Mouse (Mus musculus): ENCODE data around the gene Tyrobp. TPM values are rescaled to one million over a fixed set of nuclear protein-coding genes. Genes with fewer than 3 reads are reported as not detected.

Tyrobp gene
- polyA plus RNA-seq, 1 experiment from 2014 or later: 51.1 TPM

GRCm38 (mm10) chr7:30453327-30453726 is 39.8 kb downstream of the Tyrobp start:
- no peak overlapping the region for H3K9ac ChIP-seq
- no peak overlapping the region for H3K27ac ChIP-seq
- no peaks in the 10 kb centered on the region for H3K36me3 ChIP-seq
- H3K27me3 ChIP-seq (replicated peaks): peaks cover 84% of the 10 kb centered on the region
- WGBS (ENCODE audit: insufficient replicate concordance): 18% methylated on average over 25 of the region's 25 CpGs
- no peaks in the 10 kb centered on the region for H3K9me3 ChIP-seq (replicated peaks)
- H3K4me1 ChIP-seq: peaks cover 6% of the 10 kb centered on the region
- ATAC-seq: no peak
- 0 out of 2 replicates have a peak overlapping the region, but pooled peaks have one; percentile 8 for H3K4me3 ChIP-seq
- H3K4me2 ChIP-seq: peak overlapping the region; percentile 49

GRCm38 (mm10) chr7:30453766-30454165 is 40.2 kb downstream of the Tyrobp start:
- no peaks in the 10 kb centered on the region for H3K36me3 ChIP-seq
- no peak overlapping the region for H3K9ac ChIP-seq
- peaks cover 88% of the 10 kb centered on the region for H3K27me3 ChIP-seq (replicated peaks)
- peak overlapping the region; percentile 8; the same call in 1 of the 2 replicates for H3K4me3 ChIP-seq
- peak overlapping the region; percentile 49 for H3K4me2 ChIP-seq
- no peak overlapping the region for H3K27ac ChIP-seq
- 2% methylated on average over 25 of the region's 25 CpGs for WGBS (ENCODE audit: insufficient replicate concordance)
- ATAC-seq: peak; percentile 52; the same call in 1 of the 2 replicates
- peaks cover 6% of the 10 kb centered on the region for H3K4me1 ChIP-seq
- H3K9me3 ChIP-seq (replicated peaks): no peaks in the 10 kb centered on the region

GRCm38 (mm10) chr7:30454259-30454658 is 40.7 kb downstream of the Tyrobp start:
- H3K9me3 ChIP-seq (replicated peaks): no peaks in the 10 kb centered on the region
- 13% methylated on average over 6 of the region's 6 CpGs for WGBS (ENCODE audit: insufficient replicate concordance)
- H3K36me3 ChIP-seq: no peaks in the 10 kb centered on the region
- H3K4me2 ChIP-seq: peak overlapping the region; percentile 49
- H3K4me3 ChIP-seq: no peak overlapping the region
- ATAC-seq: no peak
- no peak overlapping the region for H3K9ac ChIP-seq
- H3K27me3 ChIP-seq (replicated peaks): peaks cover 93% of the 10 kb centered on the region
- H3K4me1 ChIP-seq: peaks cover 6% of the 10 kb centered on the region
- no peak overlapping the region for H3K27ac ChIP-seq

- 5% methylated on average over 9 of the region's 9 CpGs for WGBS (ENCODE audit: insufficient replicate concordance)
- no peaks in the 10 kb centered on the region for H3K36me3 ChIP-seq
- no peak overlapping the region for H3K4me3 ChIP-seq
- H3K27ac ChIP-seq: no peak overlapping the region
- no peak for ATAC-seq
- H3K4me1 ChIP-seq: peaks cover 6% of the 10 kb centered on the region
- H3K4me2 ChIP-seq: peak overlapping the region; percentile 4; the same call in 1 of the 2 replicates
- peaks cover 97% of the 10 kb centered on the region for H3K27me3 ChIP-seq (replicated peaks)
- H3K9me3 ChIP-seq (replicated peaks): no peaks in the 10 kb centered on the region
- H3K9ac ChIP-seq: no peak overlapping the region
Observed at GRCm38 (mm10) chr7:30456487-30456886, 42.9 kb downstream of the Tyrobp start.

GRCm38 (mm10) chr7:30456911-30457628 is 43.5 kb downstream of the Tyrobp start:
- WGBS (ENCODE audit: insufficient replicate concordance): 3% methylated on average over 31 of the region's 31 CpGs
- Histone ChIP-seq H3K27ac (no peak overlapping the region), H3K4me1 (peaks cover 6% of the 10 kb centered on the region), H3K4me3 (no peak overlapping the region), H3K9me3 (replicated peaks) (no peaks in the 10 kb centered on the region), H3K9ac (no peak overlapping the region), H3K27me3 (replicated peaks) (peaks cover 98% of the 10 kb centered on the region), H3K36me3 (no peaks in the 10 kb centered on the region), H3K4me2 (peak overlapping the region; percentile 4; the same call in 1 of the 2 replicates)
- no peak for ATAC-seq

- 3% methylated on average over 16 of the region's 16 CpGs for WGBS (ENCODE audit: insufficient replicate concordance)
- ATAC-seq: no peak
- H3K9me3 ChIP-seq (replicated peaks): no peaks in the 10 kb centered on the region
- no peak within 1 kb of the TSS for H3K4me3 ChIP-seq
- H3K27ac ChIP-seq: no peak within 1 kb of the TSS
- no peaks in the 10 kb centered on the region for H3K36me3 ChIP-seq
- peaks cover 6% of the 10 kb centered on the region for H3K4me1 ChIP-seq
- H3K4me2 ChIP-seq: peak within 1 kb of the TSS; percentile 4; the same call in 1 of the 2 replicates
- H3K9ac ChIP-seq: no peak within 1 kb of the TSS
- H3K27me3 ChIP-seq (replicated peaks): peaks cover 99% of the 10 kb centered on the region
Observed at GRCm38 (mm10) chr7:30457629-30458330, 44.2 kb downstream of the Tyrobp start, which contains the start of the genes Kirrel2 and Nphs1. TSS of gene Kirrel2 (minus strand) at chr7:30457690. TSS of gene Nphs1 (plus strand) at chr7:30458315.

GRCm38 (mm10) chr7:30459484-30459883 is 45.9 kb downstream of the Tyrobp start:
- Histone ChIP-seq H3K36me3 (no peaks in the 10 kb centered on the region), H3K4me1 (no peaks in the 10 kb centered on the region), H3K4me2 (no peak overlapping the region), H3K27ac (no peak overlapping the region), H3K9ac (no peak overlapping the region), H3K4me3 (no peak overlapping the region), H3K27me3 (replicated peaks) (peaks cover 99% of the 10 kb centered on the region), H3K9me3 (replicated peaks) (no peaks in the 10 kb centered on the region)
- 49% methylated on average over 6 of the region's 6 CpGs for WGBS (ENCODE audit: insufficient replicate concordance)
- no peak for ATAC-seq

GRCm38 (mm10) chr7:30463568-30463967 is 50.0 kb downstream of the Tyrobp start:
- no peaks in the 10 kb centered on the region for H3K9me3 ChIP-seq (replicated peaks)
- H3K9ac ChIP-seq: no peak overlapping the region
- H3K36me3 ChIP-seq: no peaks in the 10 kb centered on the region
- 23% methylated on average over 7 of the region's 7 CpGs for WGBS (ENCODE audit: insufficient replicate concordance)
- H3K4me3 ChIP-seq: no peak overlapping the region
- peaks cover 100% of the 10 kb centered on the region for H3K27me3 ChIP-seq (replicated peaks)
- no peaks in the 10 kb centered on the region for H3K4me1 ChIP-seq
- H3K4me2 ChIP-seq: no peak overlapping the region
- ATAC-seq: no peak
- H3K27ac ChIP-seq: no peak overlapping the region

- Histone ChIP-seq H3K4me2 (no peak overlapping the region), H3K9me3 (replicated peaks) (no peaks in the 10 kb centered on the region), H3K4me3 (no peak overlapping the region), H3K4me1 (no peaks in the 10 kb centered on the region), H3K27me3 (replicated peaks) (peaks cover 97% of the 10 kb centered on the region), H3K27ac (no peak overlapping the region), H3K9ac (no peak overlapping the region), H3K36me3 (no peaks in the 10 kb centered on the region)
- 18% methylated on average over 4 of the region's 4 CpGs for WGBS (ENCODE audit: insufficient replicate concordance)
- no peak for ATAC-seq
Observed at GRCm38 (mm10) chr7:30463996-30464395, 50.4 kb downstream of the Tyrobp start.

- H3K36me3 ChIP-seq: no peaks in the 10 kb centered on the region
- H3K9me3 ChIP-seq (replicated peaks): no peaks in the 10 kb centered on the region
- no peak overlapping the region for H3K4me2 ChIP-seq
- 12% methylated on average over 6 of the region's 6 CpGs for WGBS (ENCODE audit: insufficient replicate concordance)
- ATAC-seq: no peak
- peaks cover 89% of the 10 kb centered on the region for H3K27me3 ChIP-seq (replicated peaks)
- no peak overlapping the region for H3K27ac ChIP-seq
- H3K4me1 ChIP-seq: no peaks in the 10 kb centered on the region
- H3K4me3 ChIP-seq: no peak overlapping the region
- no peak overlapping the region for H3K9ac ChIP-seq
Observed at GRCm38 (mm10) chr7:30464816-30465300, 51.3 kb downstream of the Tyrobp start.

Measured in liver, embryonic 12.5 days (tissue).